Mouse (Mus musculus): ENCODE measurements around the gene Olfr1024. TPM values are rescaled to one million over a fixed set of nuclear protein-coding genes. Genes with fewer than 3 reads are reported as not detected.

Gene Olfr1024
- not detected in 2 replicates for polyA plus RNA-seq (2015; fragmentation: Nextera tagmentation; extraction: Ambion mirVana)

DNA sequence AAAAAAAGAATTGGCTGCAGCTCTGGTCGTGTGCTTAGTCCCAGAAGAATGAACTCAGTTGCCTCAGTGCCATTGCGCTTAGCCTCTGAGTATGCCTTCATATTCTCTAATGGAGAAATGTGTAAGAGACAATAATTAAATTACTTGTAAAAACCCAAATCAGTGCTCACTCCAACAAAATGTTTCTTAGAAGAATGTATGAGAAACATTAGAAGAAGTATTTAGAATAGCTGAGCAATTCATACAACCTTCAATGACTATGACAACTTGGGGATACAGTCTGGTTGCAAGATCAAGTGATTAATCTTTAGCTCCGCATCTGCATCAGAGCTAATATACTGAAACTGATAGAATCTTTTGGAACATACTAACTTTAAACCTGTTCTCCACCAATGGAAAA is at the start of gene Olfr1024:
Gene Olfr1024 (minus strand): TSS at position 101 of the 400 bp plus-strand sequence.
- ATAC-seq (ENCODE audit: low FRiP score), result no peak
- no peak within 1 kb of the TSS for H3K9ac ChIP-seq (replicated peaks)
- no peaks in the 10 kb centered on the region for H3K36me3 ChIP-seq
- 91% methylated on average over 3 of the region's 3 CpGs for WGBS
- H3K27ac ChIP-seq (replicated peaks), result no peak within 1 kb of the TSS
- H3K4me2 ChIP-seq, result no peak within 1 kb of the TSS
- no peaks in the 10 kb centered on the region for H3K4me1 ChIP-seq
- H3K9me3 ChIP-seq (replicated peaks), result 0 out of 2 replicates have a peak, but pooled peaks cover 3% of the 10 kb centered on the region
- no peak within 1 kb of the TSS for H3K4me3 ChIP-seq (replicated peaks)
- H3K27me3 ChIP-seq (replicated peaks), result no peaks in the 10 kb centered on the region

DNA sequence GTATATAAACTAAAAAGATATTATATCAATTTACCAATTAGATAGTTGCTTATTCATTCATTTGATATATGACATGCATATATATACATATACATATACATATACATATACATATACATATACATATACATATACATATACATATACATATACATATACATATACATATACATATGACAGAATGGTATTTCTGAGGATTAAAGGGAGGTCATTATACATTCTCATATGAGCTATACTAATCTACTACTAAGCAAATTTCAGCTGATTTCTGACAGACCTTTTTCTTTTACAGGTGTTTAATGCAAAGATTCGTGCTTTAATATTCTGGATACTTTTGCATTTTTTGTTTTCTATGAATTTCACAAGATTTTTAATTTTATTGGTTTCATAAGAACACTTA is 45.3 kb upstream of the Olfr1024 start, which contains the start of gene Olfr1028:
Gene Olfr1028 (plus strand): TSS at position 301 of the 400 bp plus-strand sequence.
- H3K27me3 ChIP-seq (replicated peaks), result no peaks in the 10 kb centered on the region
- H3K9me3 ChIP-seq (replicated peaks), result no peaks in the 10 kb centered on the region
- H3K36me3 ChIP-seq, result no peaks in the 10 kb centered on the region
- WGBS, result 82% methylated on average over 1 of the region's 1 CpGs
- ATAC-seq (ENCODE audit: low FRiP score), result no peak
- H3K27ac ChIP-seq (replicated peaks), result no peak within 1 kb of the TSS
- no peak within 1 kb of the TSS for H3K4me2 ChIP-seq
- H3K9ac ChIP-seq (replicated peaks), result no peak within 1 kb of the TSS
- no peaks in the 10 kb centered on the region for H3K4me1 ChIP-seq
- no peak within 1 kb of the TSS for H3K4me3 ChIP-seq (replicated peaks)

DNA sequence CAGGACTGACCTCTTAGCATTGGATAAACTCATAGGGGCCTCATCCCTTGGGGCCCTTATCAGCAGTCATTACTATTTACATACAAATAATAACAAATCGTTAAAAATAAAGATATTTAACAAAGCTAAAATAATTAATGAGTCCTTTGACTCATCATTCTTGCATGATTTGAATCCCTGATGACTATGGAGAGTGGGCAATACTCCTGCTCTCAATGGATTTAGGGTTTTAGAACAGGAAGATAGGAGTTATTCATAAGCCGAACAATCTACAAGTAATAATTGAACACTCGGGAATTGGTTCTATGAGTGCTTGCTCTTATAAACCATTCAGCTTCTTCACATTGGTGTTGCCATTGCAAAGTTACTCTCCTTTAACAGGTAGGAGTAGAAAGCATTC is 16.4 kb upstream of the Olfr1024 start, which contains the start of gene Olfr1026:
Gene Olfr1026 (plus strand): TSS at position 301 of the 400 bp plus-strand sequence.
- Histone ChIP-seq H3K9ac (replicated peaks) (no peak within 1 kb of the TSS), H3K36me3 (no peaks in the 10 kb centered on the region), H3K4me3 (replicated peaks) (no peak within 1 kb of the TSS), H3K9me3 (replicated peaks) (no peaks in the 10 kb centered on the region), H3K4me2 (no peak within 1 kb of the TSS), H3K27ac (replicated peaks) (no peak within 1 kb of the TSS), H3K27me3 (replicated peaks) (no peaks in the 10 kb centered on the region), H3K4me1 (no peaks in the 10 kb centered on the region)
- WGBS, result 92% methylated on average over 3 of the region's 3 CpGs
- ATAC-seq (ENCODE audit: low FRiP score), result no peak

DNA sequence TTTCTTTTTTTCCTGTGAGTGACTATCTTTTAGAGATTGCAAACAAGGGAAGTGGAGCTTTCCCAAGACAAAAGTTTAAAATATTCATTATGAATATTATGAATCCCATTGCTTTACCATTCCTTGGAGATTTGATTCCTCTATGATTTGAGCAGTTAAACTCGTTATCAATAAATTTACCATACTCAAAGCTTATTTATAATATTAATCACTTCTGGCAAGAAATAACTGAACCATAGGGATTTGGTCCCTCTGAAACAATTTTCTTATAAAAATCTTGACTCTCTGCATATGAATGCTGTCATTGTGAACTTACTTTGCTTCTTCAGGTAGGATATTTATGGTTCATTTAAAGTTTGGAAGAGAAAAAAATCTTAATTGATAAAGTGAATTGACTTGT is 10.0 kb upstream of the Olfr1024 start, which contains the start of gene Olfr1025-ps1:
Gene Olfr1025-ps1 (plus strand): TSS at position 301 of the 400 bp plus-strand sequence.
- H3K4me3 ChIP-seq (replicated peaks), result no peak within 1 kb of the TSS
- H3K4me2 ChIP-seq, result no peak within 1 kb of the TSS
- no peaks in the 10 kb centered on the region for H3K27me3 ChIP-seq (replicated peaks)
- H3K27ac ChIP-seq (replicated peaks), result no peak within 1 kb of the TSS
- H3K36me3 ChIP-seq, result no peaks in the 10 kb centered on the region
- ATAC-seq (ENCODE audit: low FRiP score), result no peak
- no peaks in the 10 kb centered on the region for H3K9me3 ChIP-seq (replicated peaks)
- H3K4me1 ChIP-seq, result no peaks in the 10 kb centered on the region
- 57% methylated on average over 1 of the region's 1 CpGs for WGBS
- H3K9ac ChIP-seq (replicated peaks), result no peak within 1 kb of the TSS

DNA sequence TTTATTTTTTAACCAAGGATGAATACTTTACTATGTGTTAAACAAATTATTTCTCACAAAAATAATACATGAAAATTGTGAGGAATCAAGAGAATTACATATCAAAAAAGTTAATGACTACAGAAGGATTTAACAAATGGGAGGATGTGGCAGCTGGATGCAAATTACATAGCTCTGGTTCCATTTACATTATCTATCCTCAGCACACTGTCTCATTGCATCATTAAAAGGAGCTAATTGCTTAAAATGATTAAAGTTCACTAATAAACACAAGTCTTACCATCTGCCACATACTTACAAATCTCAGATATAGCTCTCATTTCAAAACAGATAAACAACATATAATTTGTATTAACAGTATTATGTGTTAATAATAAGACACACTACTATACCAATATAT is 8.3 kb upstream of the Olfr1024 start:
- Histone ChIP-seq H3K4me1 (no peaks in the 10 kb centered on the region), H3K27ac (replicated peaks) (no peak overlapping the region), H3K27me3 (replicated peaks) (no peaks in the 10 kb centered on the region), H3K36me3 (no peaks in the 10 kb centered on the region), H3K4me2 (no peak overlapping the region), H3K4me3 (replicated peaks) (no peak overlapping the region), H3K9me3 (replicated peaks) (no peaks in the 10 kb centered on the region), H3K9ac (replicated peaks) (no peak overlapping the region)
- no peak for ATAC-seq (ENCODE audit: low FRiP score)

DNA sequence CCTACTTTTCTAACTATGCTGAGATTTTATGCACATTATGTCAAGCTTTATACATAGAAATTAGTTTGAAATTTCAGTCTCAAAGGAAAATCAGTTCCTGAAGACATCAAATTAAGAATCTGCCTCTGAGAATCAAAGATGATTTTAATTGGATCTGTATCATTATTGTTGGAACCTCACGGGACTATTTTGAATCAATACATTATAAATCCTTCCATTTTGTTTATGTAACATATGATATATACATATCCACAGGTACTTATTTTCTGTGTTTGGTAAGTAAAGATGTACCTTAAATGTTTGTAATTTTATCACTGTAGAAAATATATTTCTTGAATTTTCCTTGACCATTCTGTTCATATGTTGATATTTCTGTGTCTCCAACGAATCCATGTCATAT is 19.5 kb downstream of the Olfr1024 start, which contains the start of gene Olfr1023:
Gene Olfr1023 (plus strand): TSS at position 301 of the 400 bp plus-strand sequence.
- no peaks in the 10 kb centered on the region for H3K4me1 ChIP-seq

DNA sequence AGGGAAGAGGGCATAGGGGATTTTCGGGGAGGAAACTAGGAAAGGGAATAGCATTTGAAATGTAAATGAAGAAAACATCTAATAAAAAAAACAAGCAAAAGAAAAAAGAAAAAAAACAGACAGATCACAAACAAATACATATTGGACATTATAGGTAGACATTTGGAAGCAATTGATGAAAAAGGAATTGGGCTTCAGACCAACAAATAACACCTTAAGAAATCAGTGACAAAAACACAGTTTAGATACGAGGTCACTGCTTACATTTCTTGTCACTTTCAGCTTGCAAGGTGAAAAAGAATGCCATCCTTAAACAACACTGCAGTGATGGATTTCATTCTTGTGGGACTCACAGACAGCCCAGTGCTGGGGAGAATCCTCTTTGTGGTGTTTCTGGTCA is 36.6 kb downstream of the Olfr1024 start, which contains the start of gene Olfr1022:
Gene Olfr1022 (plus strand): TSS at position 301 of the 400 bp plus-strand sequence.
- Histone ChIP-seq H3K4me3 (replicated peaks) (no peak within 1 kb of the TSS), H3K4me1 (no peaks in the 10 kb centered on the region), H3K36me3 (no peaks in the 10 kb centered on the region), H3K9me3 (replicated peaks) (no peaks in the 10 kb centered on the region), H3K4me2 (no peak within 1 kb of the TSS), H3K27me3 (replicated peaks) (no peaks in the 10 kb centered on the region), H3K27ac (replicated peaks) (no peak within 1 kb of the TSS), H3K9ac (replicated peaks) (no peak within 1 kb of the TSS)
- 57% methylated on average over 2 of the region's 2 CpGs for WGBS
- ATAC-seq (ENCODE audit: low FRiP score), result no peak

More for the DNA sequence above, 19.5 kb downstream of the Olfr1024 start, which contains the start of gene Olfr1023:
- no peak for ATAC-seq (ENCODE audit: low FRiP score)
- Histone ChIP-seq H3K27me3 (replicated peaks) (no peaks in the 10 kb centered on the region), H3K4me3 (replicated peaks) (no peak within 1 kb of the TSS), H3K9me3 (replicated peaks) (no peaks in the 10 kb centered on the region), H3K9ac (replicated peaks) (no peak within 1 kb of the TSS), H3K36me3 (no peaks in the 10 kb centered on the region), H3K4me2 (no peak within 1 kb of the TSS), H3K27ac (replicated peaks) (no peak within 1 kb of the TSS)
- 80% methylated on average over 2 of the region's 2 CpGs for WGBS

Other genes starting within 250 kb of the Olfr1024 start
- gene Olfr154, start 240.6 kb downstream of the Olfr1024 start, polyA plus RNA-seq (2015; fragmentation: Nextera tagmentation; extraction: Ambion mirVana), result not detected in 2 replicates
- gene Olfr1006, start 226.3 kb downstream of the Olfr1024 start, polyA plus RNA-seq (2015; fragmentation: Nextera tagmentation; extraction: Ambion mirVana), result not detected in 2 replicates
- gene Olfr1008, start 215.6 kb downstream of the Olfr1024 start, polyA plus RNA-seq (2015; fragmentation: Nextera tagmentation; extraction: Ambion mirVana), result not detected in 2 replicates
- not detected in 2 replicates for gene Olfr1009, start 189.6 kb downstream of the Olfr1024 start, polyA plus RNA-seq (2015; fragmentation: Nextera tagmentation; extraction: Ambion mirVana)
- not detected in 2 replicates for gene Olfr1012, start 142.3 kb downstream of the Olfr1024 start, polyA plus RNA-seq (2015; fragmentation: Nextera tagmentation; extraction: Ambion mirVana)
- gene Olfr1013, start 138.0 kb downstream of the Olfr1024 start, polyA plus RNA-seq (2015; fragmentation: Nextera tagmentation; extraction: Ambion mirVana), result not detected in 2 replicates
- not detected in 2 replicates for gene Olfr1014, start 132.3 kb downstream of the Olfr1024 start, polyA plus RNA-seq (2015; fragmentation: Nextera tagmentation; extraction: Ambion mirVana)
- not detected in 2 replicates for gene Olfr1015, start 123.0 kb downstream of the Olfr1024 start, polyA plus RNA-seq (2015; fragmentation: Nextera tagmentation; extraction: Ambion mirVana)
- not detected in 2 replicates for gene Olfr1016, start 102.5 kb downstream of the Olfr1024 start, polyA plus RNA-seq (2015; fragmentation: Nextera tagmentation; extraction: Ambion mirVana)
- gene Olfr1018, start 86.6 kb downstream of the Olfr1024 start, polyA plus RNA-seq (2015; fragmentation: Nextera tagmentation; extraction: Ambion mirVana), result not detected in 2 replicates
- not detected in 2 replicates for gene Olfr1019, start 59.6 kb downstream of the Olfr1024 start, polyA plus RNA-seq (2015; fragmentation: Nextera tagmentation; extraction: Ambion mirVana)
- gene Olfr1020, start 58.0 kb downstream of the Olfr1024 start, polyA plus RNA-seq (2015; fragmentation: Nextera tagmentation; extraction: Ambion mirVana), result not detected in 2 replicates
- gene Olfr1022, start 36.5 kb downstream of the Olfr1024 start, polyA plus RNA-seq (2015; fragmentation: Nextera tagmentation; extraction: Ambion mirVana), result not detected in 2 replicates
- gene Olfr1023, start 19.4 kb downstream of the Olfr1024 start, polyA plus RNA-seq (2015; fragmentation: Nextera tagmentation; extraction: Ambion mirVana), result not detected in 2 replicates
- gene Olfr1025-ps1, start 10.1 kb upstream of the Olfr1024 start, polyA plus RNA-seq (2015; fragmentation: Nextera tagmentation; extraction: Ambion mirVana), result not detected in 2 replicates
- gene Olfr1026, start 16.5 kb upstream of the Olfr1024 start, polyA plus RNA-seq (2015; fragmentation: Nextera tagmentation; extraction: Ambion mirVana), result not detected in 2 replicates
- gene Olfr1028, start 45.4 kb upstream of the Olfr1024 start, polyA plus RNA-seq (2015; fragmentation: Nextera tagmentation; extraction: Ambion mirVana), result not detected in 2 replicates
- gene Olfr1029, start 68.8 kb upstream of the Olfr1024 start, polyA plus RNA-seq (2015; fragmentation: Nextera tagmentation; extraction: Ambion mirVana), result not detected in 2 replicates
- not detected in 2 replicates for gene Olfr1030, start 74.2 kb upstream of the Olfr1024 start, polyA plus RNA-seq (2015; fragmentation: Nextera tagmentation; extraction: Ambion mirVana)
- not detected in 2 replicates for gene Olfr1031, start 85.3 kb upstream of the Olfr1024 start, polyA plus RNA-seq (2015; fragmentation: Nextera tagmentation; extraction: Ambion mirVana)
- gene Olfr1032, start 100.5 kb upstream of the Olfr1024 start, polyA plus RNA-seq (2015; fragmentation: Nextera tagmentation; extraction: Ambion mirVana), result not detected in 2 replicates
- gene Olfr1033, start 115.6 kb upstream of the Olfr1024 start, polyA plus RNA-seq (2015; fragmentation: Nextera tagmentation; extraction: Ambion mirVana), result 0.04 and 0.28 TPM in 2 replicates
- gene Olfr1034, start 140.8 kb upstream of the Olfr1024 start, polyA plus RNA-seq (2015; fragmentation: Nextera tagmentation; extraction: Ambion mirVana), result not detected in 2 replicates
- not detected in 2 replicates for gene Olfr1036, start 168.9 kb upstream of the Olfr1024 start, polyA plus RNA-seq (2015; fragmentation: Nextera tagmentation; extraction: Ambion mirVana)
- gene Olfr1037, start 182.3 kb upstream of the Olfr1024 start, polyA plus RNA-seq (2015; fragmentation: Nextera tagmentation; extraction: Ambion mirVana), result not detected in 2 replicates
- gene Olfr1039, start 230.9 kb upstream of the Olfr1024 start, polyA plus RNA-seq (2015; fragmentation: Nextera tagmentation; extraction: Ambion mirVana), result not detected in 2 replicates
- not detected in 2 replicates for gene Olfr1040, start 241.7 kb upstream of the Olfr1024 start, polyA plus RNA-seq (2015; fragmentation: Nextera tagmentation; extraction: Ambion mirVana)